Mouse (Mus musculus): Measurements from ENCODE around the gene Gm3453. TPM values are rescaled to one million over a fixed set of nuclear protein-coding genes. Genes with fewer than 3 reads are reported as not detected.
"Not testable (repeated sequence)": the region's sequence is repeated elsewhere in the genome, so short reads cannot be mapped to it uniquely, and the experiment has no call there.

Gm3453 gene
- total RNA-seq (2015; ENCODE audit: low replicate concordance) = not detected in 2 replicates
- not detected in 2 replicates for total RNA-seq (2017; ENCODE audit: low replicate concordance)

- not testable (repeated sequence) for ATAC-seq (replicated peaks; ENCODE audit: low FRiP score, poor library complexity, severe bottlenecking)
Measured at GRCm38 (mm10) chr14:5979037-5979436, at the start of gene Gm3453. TSS of gene Gm3453 (minus strand) at chr14:5979137.

GRCm38 (mm10) chr14:5987136-5987535 lies 8.2 kb upstream of the Gm3453 start:
- ATAC-seq (replicated peaks; ENCODE audit: low FRiP score, poor library complexity, severe bottlenecking) = not testable (repeated sequence)

- ATAC-seq (replicated peaks; ENCODE audit: low FRiP score, poor library complexity, severe bottlenecking) = not testable (repeated sequence)
Measured at GRCm38 (mm10) chr14:5962441-5962840, 16.5 kb downstream of the Gm3453 start.

- ATAC-seq (replicated peaks; ENCODE audit: low FRiP score, poor library complexity, severe bottlenecking) = not testable (repeated sequence)
Measured at GRCm38 (mm10) chr14:5961635-5962034, 17.3 kb downstream of the Gm3453 start, which contains the start of gene Gm3248. TSS of gene Gm3248 (minus strand) at chr14:5961745.

GRCm38 (mm10) chr14:5961102-5961501 lies 17.8 kb downstream of the Gm3453 start:
- ATAC-seq (replicated peaks; ENCODE audit: low FRiP score, poor library complexity, severe bottlenecking) = not testable (repeated sequence)

GRCm38 (mm10) chr14:5960479-5960878 lies 18.5 kb downstream of the Gm3453 start:
- not testable (repeated sequence) for ATAC-seq (replicated peaks; ENCODE audit: low FRiP score, poor library complexity, severe bottlenecking)

- ATAC-seq (replicated peaks; ENCODE audit: low FRiP score, poor library complexity, severe bottlenecking) = not testable (repeated sequence)
Measured at GRCm38 (mm10) chr14:5923276-5923675, 55.7 kb downstream of the Gm3453 start.

Other genes starting within 250 kb of the Gm3453 start
- not detected in 2 replicates for gene Gm3373, start 237.6 kb downstream of the Gm3453 start, total RNA-seq (2015; ENCODE audit: low replicate concordance)
- gene Gm3373, start 237.6 kb downstream of the Gm3453 start, total RNA-seq (2017; ENCODE audit: low replicate concordance) = not detected in 2 replicates
- not detected in 2 replicates for gene Gm3383, start 171.2 kb downstream of the Gm3453 start, total RNA-seq (2015; ENCODE audit: low replicate concordance)
- not detected in 2 replicates for gene Gm3383, start 171.2 kb downstream of the Gm3453 start, total RNA-seq (2017; ENCODE audit: low replicate concordance)
- not detected in 2 replicates for gene Gm3424, start 148.8 kb downstream of the Gm3453 start, total RNA-seq (2015; ENCODE audit: low replicate concordance)
- gene Gm3424, start 148.8 kb downstream of the Gm3453 start, total RNA-seq (2017; ENCODE audit: low replicate concordance) = not detected in 2 replicates
- gene Gm8237, start 98.8 kb downstream of the Gm3453 start, total RNA-seq (2015; ENCODE audit: low replicate concordance) = not detected in 2 replicates
- not detected in 2 replicates for gene Gm8237, start 98.8 kb downstream of the Gm3453 start, total RNA-seq (2017; ENCODE audit: low replicate concordance)
- not detected in 2 replicates for gene Gm3248, start 17.4 kb downstream of the Gm3453 start, total RNA-seq (2015; ENCODE audit: low replicate concordance)
- not detected in 2 replicates for gene Gm3248, start 17.4 kb downstream of the Gm3453 start, total RNA-seq (2017; ENCODE audit: low replicate concordance)
- not detected in 2 replicates for gene Gm6337, start 79.1 kb upstream of the Gm3453 start, total RNA-seq (2015; ENCODE audit: low replicate concordance)
- not detected in 2 replicates for gene Gm6337, start 79.1 kb upstream of the Gm3453 start, total RNA-seq (2017; ENCODE audit: low replicate concordance)
- not detected in 2 replicates for gene Gm8206, start 114.8 kb upstream of the Gm3453 start, total RNA-seq (2015; ENCODE audit: low replicate concordance)
- gene Gm8206, start 114.8 kb upstream of the Gm3453 start, total RNA-seq (2017; ENCODE audit: low replicate concordance) = not detected in 2 replicates
- gene Gm3468, start 129.5 kb upstream of the Gm3453 start, total RNA-seq (2015; ENCODE audit: low replicate concordance) = not detected in 2 replicates
- gene Gm3468, start 129.5 kb upstream of the Gm3453 start, total RNA-seq (2017; ENCODE audit: low replicate concordance) = not detected in 2 replicates
- not detected in 2 replicates for gene Gm3476, start 146.7 kb upstream of the Gm3453 start, total RNA-seq (2015; ENCODE audit: low replicate concordance)
- 0.60 TPM in 1 of 2 replicates, not detected in the other for gene Gm3476, start 146.7 kb upstream of the Gm3453 start, total RNA-seq (2017; ENCODE audit: low replicate concordance)
- gene Gm21560, start 240.2 kb upstream of the Gm3453 start, total RNA-seq (2015; ENCODE audit: low replicate concordance) = not detected in 2 replicates
- not detected in 2 replicates for gene Gm21560, start 240.2 kb upstream of the Gm3453 start, total RNA-seq (2017; ENCODE audit: low replicate concordance)

Data from erythroblast, adult 5-6 weeks (primary cell).